In genomic region chr6:108655861-108656260, GRCm38 (mm10) we compare ENCODE assay signal across 16 mouse cellular contexts. TPM values are rescaled to one million over a fixed set of nuclear protein-coding genes. Genes with fewer than 3 reads are reported as not detected.
DNase-seq lines count a peak whose midpoint lies in the region; ATAC-seq and TF ChIP-seq lines count a peak whose summit lies in the region.
"Had no signal": no experiment of that assay in that cellular context is flagged by ENCODE, and none has a peak within 500 bp of the region (broad histone marks: within the 10 kb centered on the region; RNA-seq: fewer than 3 reads in every experiment).

No protein-coding gene starts in this region.

- no peaks in the 10 kb centered on the region for H3K9me3 ChIP-seq in kidney, embryonic 14.5 days (ENCODE audit: control insufficient read depth, low read length)
- H3K9me3 ChIP-seq: embryonic facial prominence, embryonic 12.5 days; forebrain, embryonic 13.5 days; intestine, embryonic 15.5 days; liver, embryonic 13.5 days; neural tube, embryonic 13.5 days had no signal

- no peak for ATAC-seq in kidney, embryonic 14.5 days (ENCODE audit: low FRiP score, low TSS enrichment)
- ATAC-seq: forebrain, embryonic 13.5 days; intestine, embryonic 15.5 days had no signal

- no peaks in the 10 kb centered on the region for H3K27me3 ChIP-seq in kidney, embryonic 14.5 days (ENCODE audit: control insufficient read depth, insufficient read depth, low read length)
- H3K27me3 ChIP-seq: forebrain, embryonic 13.5 days; intestine, embryonic 15.5 days had no signal

- peak; percentile 21 to 31 for DNase-seq in cerebellum, postnatal 10 days
- DNase-seq in cerebellum, adult 9-11 months: no peak
- peak; percentile 45 for DNase-seq in kidney, postnatal 14 days
- peak; percentile 54 for DNase-seq in 416B (ENCODE audit: low read depth)
- DNase-seq in adrenal gland, postnatal 25 days: no peak
- DNase-seq in cerebellum, adult 11-12 months: no peak
- DNase-seq: heart, postnatal 14 days; liver, embryonic 13.5 days; right cerebral cortex, postnatal 25 days had no signal

- no peak overlapping the region for H3K4me2 ChIP-seq in kidney, embryonic 14.5 days (replicated peaks; ENCODE audit: low read depth, low read length)
- H3K4me2 ChIP-seq: embryonic facial prominence, embryonic 12.5 days; forebrain, embryonic 13.5 days; intestine, embryonic 15.5 days; liver, embryonic 13.5 days; midbrain, embryonic 11.5 days; neural tube, embryonic 13.5 days had no signal

- 47% methylated on average over 2 of the region's 2 CpGs for WGBS in kidney, embryonic 14.5 days

- H3K4me3 ChIP-seq in kidney, embryonic 14.5 days (ENCODE audit: low read length): no peak overlapping the region
- no peak overlapping the region for H3K4me3 ChIP-seq in cortical plate, adult 2 months (ENCODE audit: insufficient read depth, low read length)
- H3K4me3 ChIP-seq: embryonic facial prominence, embryonic 12.5 days; forebrain, embryonic 13.5 days; intestine, embryonic 15.5 days; liver, embryonic 13.5 days; neural tube, embryonic 13.5 days had no signal

- H3K9ac ChIP-seq in kidney, embryonic 14.5 days (ENCODE audit: low read depth, low read length): no peak overlapping the region
- H3K9ac ChIP-seq: embryonic facial prominence, embryonic 12.5 days; forebrain, embryonic 13.5 days; intestine, embryonic 15.5 days; liver, embryonic 13.5 days; neural tube, embryonic 13.5 days had no signal

- no peak for TF ChIP-seq POLR2A in cortical plate, adult 2 months (IDR thresholded peaks at IDR 0.05; ENCODE audit: extremely low read depth, insufficient read depth, low read length)

- H3K4me1 ChIP-seq in kidney, embryonic 14.5 days (ENCODE audit: control insufficient read depth, insufficient read depth, low read length): peaks cover 7% of the 10 kb centered on the region; the same call in 1 of the 2 replicates
- peaks cover 3% of the 10 kb centered on the region; the same call in 1 of the 2 replicates for H3K4me1 ChIP-seq in cortical plate, adult 2 months (ENCODE audit: control insufficient read depth, insufficient read depth, low read length)

- no peaks in the 10 kb centered on the region for H3K36me3 ChIP-seq in kidney, embryonic 14.5 days (ENCODE audit: control insufficient read depth, insufficient read depth, low read length)
- H3K36me3 ChIP-seq: embryonic facial prominence, embryonic 12.5 days; intestine, embryonic 15.5 days; liver, embryonic 13.5 days; neural tube, embryonic 13.5 days had no signal

- no peak overlapping the region for H3K27ac ChIP-seq in kidney, embryonic 14.5 days (ENCODE audit: low read depth, low read length)
- no peak overlapping the region for H3K27ac ChIP-seq in cortical plate, adult 2 months (ENCODE audit: insufficient read depth, low read length)
- H3K27ac ChIP-seq: embryonic facial prominence, embryonic 12.5 days; forebrain, embryonic 13.5 days; intestine, embryonic 15.5 days; liver, embryonic 13.5 days; neural tube, embryonic 13.5 days had no signal

- TF ChIP-seq CTCF in cortical plate, adult 2 months (IDR thresholded peaks at IDR 0.05; ENCODE audit: extremely low read depth, insufficient read depth, low read length): peak; percentile 20; the same call in 1 of the 2 replicates

RNA-seq across cellular contexts. Expression of gene Bhlhe40, which starts 4.6 kb away (rescaled TPM):
- 6.9 and 8.1 TPM in 2 replicates for polyA plus RNA-seq in kidney, embryonic 14.5 days (2014; fragmentation: Nextera tagmentation; extraction: Ambion mirVana)
- 52.8 and 56.4 TPM in 2 replicates for polyA plus RNA-seq in cortical plate, adult 2 months (2012; rRNA removed)
- 191 and 201 TPM in 2 replicates for total RNA-seq in adrenal gland, postnatal 25 days (2021)

Comparison
In these comparisons a context has a peak if more than half of its experiments do, and no peak if none do; other contexts are left out.
1. DNase-seq: peak in cerebellum, postnatal 10 days (2 of 2), kidney, postnatal 14 days (single experiment) and 416B (single experiment); none in cerebellum, adult 9-11 months (single experiment), adrenal gland, postnatal 25 days (single experiment) and cerebellum, adult 11-12 months (single experiment).